ENCODE assay signal across 19 mouse cellular contexts in the genomic region with DNA sequence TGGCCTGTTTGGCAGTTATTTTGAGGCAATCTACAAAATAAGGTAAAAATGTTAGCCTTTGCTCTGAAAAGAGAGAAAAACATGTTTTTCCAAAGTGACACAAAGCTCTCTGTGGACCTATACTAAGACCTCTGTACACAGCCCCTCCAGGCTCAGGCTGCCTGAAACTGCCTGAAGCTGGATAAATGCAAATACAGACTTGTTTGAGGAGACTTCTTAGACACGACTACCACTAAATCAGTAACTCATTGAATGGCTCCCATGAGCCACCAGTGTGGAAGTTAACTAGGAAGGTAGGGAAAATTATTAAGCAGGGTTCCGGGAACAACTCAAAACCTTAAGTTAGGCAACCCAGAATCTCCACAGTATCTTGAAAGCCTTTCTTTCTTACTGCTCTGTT. TPM values are rescaled to one million over a fixed set of nuclear protein-coding genes. Genes with fewer than 3 reads are reported as not detected.
DNase-seq lines count a peak whose midpoint lies in the region; ATAC-seq and TF ChIP-seq lines count a peak whose summit lies in the region.
"Had no signal": no experiment of that assay in that cellular context is flagged by ENCODE, and none has a peak within 500 bp of the region (broad histone marks: within the 10 kb centered on the region; RNA-seq: fewer than 3 reads in every experiment).

No protein-coding gene starts in this region.

- peak; percentile 60; the same call in 1 of the 2 replicates for ATAC-seq in lung, embryonic 14.5 days (ENCODE audit: insufficient read depth)
- ATAC-seq in frontal cortex, adult (ENCODE audit: low TSS enrichment): no peak
- ATAC-seq: forebrain, embryonic 15.5 days had no signal

- no peaks in the 10 kb centered on the region for H3K9me3 ChIP-seq in lung, embryonic 14.5 days (ENCODE audit: low read depth, low read length)
- H3K9me3 ChIP-seq: embryonic facial prominence, embryonic 12.5 days; forebrain, embryonic 15.5 days; hindbrain, embryonic 10.5 days; megakaryocyte, embryonic 14.5 days had no signal

- intact Hi-C loops in left cerebral cortex, postnatal 4 days (cut with DNase I): no loop called here

- H3K4me3 ChIP-seq in lung, embryonic 14.5 days (ENCODE audit: low read depth, low read length): no peak overlapping the region
- H3K4me3 ChIP-seq: embryonic facial prominence, embryonic 12.5 days; erythroblast, embryonic 14.5 days; forebrain, embryonic 15.5 days; hindbrain, embryonic 10.5 days; megakaryocyte, embryonic 14.5 days had no signal

- WGBS in lung, embryonic 14.5 days: 54% methylated on average over 2 of the region's 2 CpGs

- no peak overlapping the region for H3K9ac ChIP-seq in lung, embryonic 14.5 days
- H3K9ac ChIP-seq: embryonic facial prominence, embryonic 12.5 days; forebrain, embryonic 15.5 days had no signal

- 0 out of 2 replicates have a peak overlapping the region, but pooled peaks have one; percentile 46 for H3K27ac ChIP-seq in lung, embryonic 14.5 days (ENCODE audit: low read depth)
- H3K27ac ChIP-seq: embryonic facial prominence, embryonic 12.5 days; forebrain, embryonic 15.5 days; hindbrain, embryonic 10.5 days had no signal

- TF ChIP-seq CTCF in lung, embryonic 14.5 days (IDR thresholded peaks at IDR 0.05; ENCODE audit: low read depth): no peak

- H3K27me3 ChIP-seq in lung, embryonic 14.5 days (ENCODE audit: insufficient read depth, low read length): no peaks in the 10 kb centered on the region
- H3K27me3 ChIP-seq: embryonic facial prominence, embryonic 12.5 days; forebrain, embryonic 15.5 days; megakaryocyte, embryonic 14.5 days had no signal

- no peak overlapping the region for H3K4me2 ChIP-seq in lung, embryonic 14.5 days
- H3K4me2 ChIP-seq: embryonic facial prominence, embryonic 12.5 days; forebrain, embryonic 15.5 days had no signal

- H3K4me1 ChIP-seq in lung, embryonic 14.5 days (ENCODE audit: insufficient read depth): no peaks in the 10 kb centered on the region
- H3K4me1 ChIP-seq: embryonic facial prominence, embryonic 12.5 days; forebrain, embryonic 15.5 days; hindbrain, embryonic 10.5 days had no signal

- no peaks in the 10 kb centered on the region for H3K36me3 ChIP-seq in lung, embryonic 14.5 days (ENCODE audit: insufficient read depth)
- H3K36me3 ChIP-seq: embryonic facial prominence, embryonic 12.5 days; forebrain, embryonic 15.5 days; hindbrain, embryonic 10.5 days had no signal

- no peak for DNase-seq in lung, embryonic 14.5 days
- DNase-seq in lung, postnatal 25 days (ENCODE audit: low spot score): no peak
- peak; percentile 13 to 18 for DNase-seq in kidney, adult 8-10 months
- peak; percentile 11 to 56 for DNase-seq in kidney, postnatal 25 days
- DNase-seq in left cerebral cortex, postnatal 4 days: no peak
- DNase-seq in heart, adult 18-20 months: no peak
- DNase-seq: adrenal gland, adult 8-10 months; cerebellum, adult 9-10 months; gastrocnemius, postnatal 36 days; lung, postnatal 14 days; midbrain, embryonic 14.5 days; right cerebral cortex, postnatal 14 days; thymus, adult 2 months had no signal

RNA-seq across cellular contexts. Expression of a gene that starts 17.8 kb away (rescaled TPM):
- 12.5 and 13.4 TPM in 2 replicates for polyA plus RNA-seq in lung, embryonic 14.5 days (2014; fragmentation: Nextera tagmentation; extraction: Ambion mirVana)
- 10 to 100 TPM; 12.4 to 12.6 TPM for total RNA-seq in left cerebral cortex, postnatal 4 days (2021)
- total RNA-seq in heart, adult 18-20 months (2021): 1 to 10 TPM; 2.0 to 2.1 TPM

RNA-seq across cellular contexts. Expression of a gene that starts 43.4 kb away (rescaled TPM):
- polyA plus RNA-seq in lung, embryonic 14.5 days (2014; fragmentation: Nextera tagmentation; extraction: Ambion mirVana): 21.6 and 22.9 TPM in 2 replicates
- total RNA-seq in left cerebral cortex, postnatal 4 days (2021): 10 to 100 TPM; 15.6 to 17.5 TPM
- total RNA-seq in heart, adult 18-20 months (2021): 10 to 100 TPM; 10.4 TPM

Comparison
In these comparisons a context has a peak if more than half of its experiments do, and no peak if none do; other contexts are left out.
1. DNase-seq: peak in kidney, adult 8-10 months (2 of 2) and kidney, postnatal 25 days (2 of 2); none in lung, embryonic 14.5 days (single experiment), lung, postnatal 25 days (single experiment), left cerebral cortex, postnatal 4 days (single experiment) and heart, adult 18-20 months (0 of 2).
2. RNA of a gene that starts 17.8 kb away (total RNA-seq): 12.4 to 12.6 TPM in left cerebral cortex, postnatal 4 days; 2.0 to 2.1 TPM in heart, adult 18-20 months; every median in the first group is over 4 times any median in the second.